Mouse (Mus musculus): ENCODE data around the gene Pcf11. TPM values are rescaled to one million over a fixed set of nuclear protein-coding genes. Genes with fewer than 3 reads are reported as not detected.

Gene Pcf11
- polyA plus RNA-seq, 1 experiment from 2014 or later, result 13.2 TPM

- H3K27me3 ChIP-seq (ENCODE audit: control insufficient read depth, insufficient read depth, low read length), result no peaks in the 10 kb centered on the region
- ATAC-seq (ENCODE audit: low FRiP score, low TSS enrichment) (no peak), DNase-seq (ENCODE audit: low spot score) (no peak)
- H3K9me3 ChIP-seq (ENCODE audit: control insufficient read depth, low read length), result no peaks in the 10 kb centered on the region
- WGBS, result 37% methylated on average over 1 of the region's 1 CpGs
- H3K27ac ChIP-seq (replicated peaks), result no peak overlapping the region
- no peak overlapping the region for H3K4me2 ChIP-seq (replicated peaks; ENCODE audit: low read depth)
- TF ChIP-seq EP300 (optimal IDR thresholded peaks at IDR 0.05), result no peak
- TF ChIP-seq CTCF (IDR thresholded peaks at IDR 0.05; ENCODE audit: low read depth), result no peak
- H3K36me3 ChIP-seq (ENCODE audit: control insufficient read depth, insufficient read depth, low read length), result no peaks in the 10 kb centered on the region
- no peak overlapping the region for H3K4me3 ChIP-seq (ENCODE audit: low read depth, low read length)
- no peaks in the 10 kb centered on the region for H3K4me1 ChIP-seq (replicated peaks; ENCODE audit: control insufficient read depth, insufficient read depth)
- no peak overlapping the region for H3K9ac ChIP-seq (ENCODE audit: low read length)
These were observed 33.9 kb upstream of the Pcf11 start for GRCm38 (mm10) chr7:92703661-92704060.

GRCm38 (mm10) chr7:92698770-92699169, 29.0 kb upstream of the Pcf11 start:
- ATAC-seq (ENCODE audit: low FRiP score, low TSS enrichment) (peak; percentile 99), DNase-seq (ENCODE audit: low spot score) (peak; percentile 60)
- no peak overlapping the region for H3K4me2 ChIP-seq (replicated peaks; ENCODE audit: low read depth)
- no peak overlapping the region for H3K4me3 ChIP-seq (ENCODE audit: low read depth, low read length)
- 46% methylated on average over 5 of the region's 5 CpGs for WGBS
- H3K9ac ChIP-seq (ENCODE audit: low read length), result no peak overlapping the region
- no peaks in the 10 kb centered on the region for H3K4me1 ChIP-seq (replicated peaks; ENCODE audit: control insufficient read depth, insufficient read depth)
- H3K9me3 ChIP-seq (ENCODE audit: control insufficient read depth, low read length), result no peaks in the 10 kb centered on the region
- H3K27me3 ChIP-seq (ENCODE audit: control insufficient read depth, insufficient read depth, low read length), result no peaks in the 10 kb centered on the region
- TF ChIP-seq EP300 (optimal IDR thresholded peaks at IDR 0.05) (no peak), CTCF (IDR thresholded peaks at IDR 0.05; ENCODE audit: low read depth) (no peak)
- H3K36me3 ChIP-seq (ENCODE audit: control insufficient read depth, insufficient read depth, low read length), result no peaks in the 10 kb centered on the region
- peak overlapping the region; percentile 65; the same call in 1 of the 2 replicates for H3K27ac ChIP-seq (replicated peaks)

- no peak for DNase-seq (ENCODE audit: low spot score)
- no peak for TF ChIP-seq EP300 (optimal IDR thresholded peaks at IDR 0.05)
- no peak for TF ChIP-seq CTCF (IDR thresholded peaks at IDR 0.05; ENCODE audit: low read depth)
- ATAC-seq (ENCODE audit: low FRiP score, low TSS enrichment), result no peak
- H3K9me3 ChIP-seq (ENCODE audit: control insufficient read depth, low read length), result no peaks in the 10 kb centered on the region
- no peaks in the 10 kb centered on the region for H3K4me1 ChIP-seq (replicated peaks; ENCODE audit: control insufficient read depth, insufficient read depth)
- no peak overlapping the region for H3K4me3 ChIP-seq (ENCODE audit: low read depth, low read length)
- WGBS, result 87% methylated on average over 3 of the region's 3 CpGs
- H3K27me3 ChIP-seq (ENCODE audit: control insufficient read depth, insufficient read depth, low read length), result no peaks in the 10 kb centered on the region
- H3K27ac ChIP-seq (replicated peaks), result peak overlapping the region; percentile 53; the same call in 1 of the 2 replicates
- H3K9ac ChIP-seq (ENCODE audit: low read length), result no peak overlapping the region
- no peaks in the 10 kb centered on the region for H3K36me3 ChIP-seq (ENCODE audit: control insufficient read depth, insufficient read depth, low read length)
- no peak overlapping the region for H3K4me2 ChIP-seq (replicated peaks; ENCODE audit: low read depth)
These were observed 26.7 kb upstream of the Pcf11 start for GRCm38 (mm10) chr7:92696395-92696794.

GRCm38 (mm10) chr7:92689101-92689500, 19.4 kb upstream of the Pcf11 start:
- Histone ChIP-seq H3K4me3 (ENCODE audit: low read depth, low read length) (no peak overlapping the region), H3K27me3 (ENCODE audit: control insufficient read depth, insufficient read depth, low read length) (no peaks in the 10 kb centered on the region), H3K4me1 (replicated peaks; ENCODE audit: control insufficient read depth, insufficient read depth) (no peaks in the 10 kb centered on the region), H3K4me2 (replicated peaks; ENCODE audit: low read depth) (no peak overlapping the region), H3K36me3 (ENCODE audit: control insufficient read depth, insufficient read depth, low read length) (no peaks in the 10 kb centered on the region), H3K27ac (replicated peaks) (no peak overlapping the region), H3K9ac (ENCODE audit: low read length) (no peak overlapping the region), H3K9me3 (ENCODE audit: control insufficient read depth, low read length) (no peaks in the 10 kb centered on the region)
- DNase-seq (ENCODE audit: low spot score), result no peak
- TF ChIP-seq CTCF (IDR thresholded peaks at IDR 0.05; ENCODE audit: low read depth), result no peak
- no peak for TF ChIP-seq EP300 (optimal IDR thresholded peaks at IDR 0.05)
- 72% methylated on average over 2 of the region's 2 CpGs for WGBS
- no peak for ATAC-seq (ENCODE audit: low FRiP score, low TSS enrichment)

GRCm38 (mm10) chr7:92688299-92688669, 18.6 kb upstream of the Pcf11 start:
- no peaks in the 10 kb centered on the region for H3K9me3 ChIP-seq (ENCODE audit: control insufficient read depth, low read length)
- no peak overlapping the region for H3K4me2 ChIP-seq (replicated peaks; ENCODE audit: low read depth)
- ATAC-seq (ENCODE audit: low FRiP score, low TSS enrichment), result no peak
- 69% methylated on average over 2 of the region's 2 CpGs for WGBS
- H3K4me1 ChIP-seq (replicated peaks; ENCODE audit: control insufficient read depth, insufficient read depth), result no peaks in the 10 kb centered on the region
- no peak for TF ChIP-seq CTCF (IDR thresholded peaks at IDR 0.05; ENCODE audit: low read depth)
- no peak for TF ChIP-seq EP300 (optimal IDR thresholded peaks at IDR 0.05)
- H3K27ac ChIP-seq (replicated peaks), result no peak overlapping the region
- no peak overlapping the region for H3K4me3 ChIP-seq (ENCODE audit: low read depth, low read length)
- H3K36me3 ChIP-seq (ENCODE audit: control insufficient read depth, insufficient read depth, low read length), result no peaks in the 10 kb centered on the region
- no peak overlapping the region for H3K9ac ChIP-seq (ENCODE audit: low read length)
- no peaks in the 10 kb centered on the region for H3K27me3 ChIP-seq (ENCODE audit: control insufficient read depth, insufficient read depth, low read length)
- no peak for DNase-seq (ENCODE audit: low spot score)

- Histone ChIP-seq H3K27me3 (ENCODE audit: control insufficient read depth, insufficient read depth, low read length) (no peaks in the 10 kb centered on the region), H3K27ac (replicated peaks) (no peak overlapping the region), H3K4me2 (replicated peaks; ENCODE audit: low read depth) (no peak overlapping the region), H3K9ac (ENCODE audit: low read length) (no peak overlapping the region), H3K36me3 (ENCODE audit: control insufficient read depth, insufficient read depth, low read length) (no peaks in the 10 kb centered on the region), H3K9me3 (ENCODE audit: control insufficient read depth, low read length) (no peaks in the 10 kb centered on the region), H3K4me3 (ENCODE audit: low read depth, low read length) (no peak overlapping the region), H3K4me1 (replicated peaks; ENCODE audit: control insufficient read depth, insufficient read depth) (no peaks in the 10 kb centered on the region)
- TF ChIP-seq CTCF (IDR thresholded peaks at IDR 0.05; ENCODE audit: low read depth) (no peak), EP300 (optimal IDR thresholded peaks at IDR 0.05) (no peak)
- DNase-seq (ENCODE audit: low spot score) (no peak), ATAC-seq (ENCODE audit: low FRiP score, low TSS enrichment) (no peak)
- WGBS, result 59% methylated on average over 5 of the region's 5 CpGs
These were observed 18.0 kb upstream of the Pcf11 start for GRCm38 (mm10) chr7:92687556-92688298.
